Mouse (Mus musculus) urinary bladder, postnatal 10 days (tissue): Measurements from ENCODE around the gene Mrps9.

Experiments used
- DNase-seq: peaks from one replicate; pipeline ENCODE4 v3.0.0; 2022; ENCODE audit warnings: low spot score

The Mrps9 gene

GRCm38 (mm10) chr1:42906696-42907095, 55.7 kb downstream of the Mrps9 start:
- no peak for DNase-seq

DNA sequence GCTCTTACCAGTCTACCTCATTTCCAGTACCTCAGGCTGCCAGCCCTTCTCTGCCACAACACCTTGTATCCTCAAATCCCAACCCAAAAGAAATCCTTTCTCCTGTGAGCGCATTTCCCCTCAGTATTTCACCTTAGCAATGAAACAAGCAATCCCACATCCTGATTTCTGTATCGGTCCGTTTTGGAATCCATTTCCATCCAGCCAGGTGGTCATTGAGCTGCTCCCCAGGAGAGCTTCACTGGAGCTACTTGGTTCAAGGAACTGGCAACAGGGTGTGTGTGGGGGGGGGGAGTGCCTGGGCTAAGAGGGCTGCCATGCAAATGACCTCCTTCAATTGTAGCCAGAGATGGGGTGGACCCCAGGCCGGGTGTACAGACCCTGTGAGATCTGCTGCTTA, 56.1 kb downstream of the Mrps9 start:
- no peak for DNase-seq

DNA sequence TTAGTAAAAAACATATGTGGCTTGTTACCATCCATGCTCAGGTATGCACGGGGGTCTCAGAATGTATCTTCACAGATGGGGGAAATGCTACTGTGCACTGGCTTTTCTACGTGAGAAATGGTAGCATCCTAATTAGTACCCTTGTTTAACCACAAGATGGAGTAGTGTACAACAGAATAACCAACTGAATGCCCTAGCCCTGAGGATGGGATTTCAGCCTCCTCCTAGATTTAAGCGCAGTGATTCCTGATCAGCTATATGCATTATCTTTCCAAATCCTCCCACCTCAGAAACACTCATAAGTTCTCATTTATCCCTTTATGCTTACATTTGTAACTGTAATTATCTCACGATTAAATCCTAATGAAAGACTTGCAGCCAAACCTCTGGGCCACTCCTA, 64.0 kb downstream of the Mrps9 start:
- DNase-seq, result no peak

- DNase-seq, result no peak
Measured at GRCm38 (mm10) chr1:42916719-42917118, 65.7 kb downstream of the Mrps9 start.

DNA sequence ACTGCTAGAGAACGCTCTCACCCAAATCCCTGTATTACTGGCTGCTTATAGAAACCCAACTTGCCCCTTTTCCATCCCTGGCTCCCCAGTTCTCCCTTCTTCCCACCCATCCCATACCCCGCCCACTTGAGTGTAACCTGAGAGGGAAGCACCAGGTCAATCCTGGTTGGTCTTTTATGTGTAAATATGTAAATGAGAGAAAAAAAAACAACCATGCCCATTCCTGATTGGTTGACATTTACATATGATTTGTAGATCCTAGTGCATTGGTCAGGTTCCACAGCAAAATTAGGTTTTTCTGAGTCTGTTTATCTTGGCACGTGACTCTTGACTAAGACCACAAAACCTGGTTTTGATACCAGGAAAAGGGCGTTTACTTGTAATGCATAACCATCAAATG, 66.9 kb downstream of the Mrps9 start:
- DNase-seq, result no peak

DNA sequence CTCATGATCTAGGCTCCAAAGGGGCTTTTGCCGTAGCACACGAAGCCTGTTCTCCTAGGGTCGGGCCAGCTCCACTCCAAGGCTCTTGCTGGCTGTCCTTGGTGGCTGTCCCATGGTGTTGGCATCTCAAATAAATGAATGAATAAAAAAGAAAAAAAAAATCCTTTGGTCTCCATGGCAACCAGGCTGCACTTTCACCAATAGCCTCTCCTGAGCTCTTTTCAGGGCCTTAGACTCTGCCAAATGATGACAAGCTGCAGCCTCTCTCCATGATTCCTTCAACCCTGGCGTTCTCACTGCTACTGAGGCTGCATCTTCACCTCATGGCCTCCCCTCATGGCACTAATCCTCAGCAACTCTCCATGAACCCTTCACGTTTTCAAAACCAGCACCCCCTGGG, 72.9 kb downstream of the Mrps9 start:
- DNase-seq, result no peak

DNA sequence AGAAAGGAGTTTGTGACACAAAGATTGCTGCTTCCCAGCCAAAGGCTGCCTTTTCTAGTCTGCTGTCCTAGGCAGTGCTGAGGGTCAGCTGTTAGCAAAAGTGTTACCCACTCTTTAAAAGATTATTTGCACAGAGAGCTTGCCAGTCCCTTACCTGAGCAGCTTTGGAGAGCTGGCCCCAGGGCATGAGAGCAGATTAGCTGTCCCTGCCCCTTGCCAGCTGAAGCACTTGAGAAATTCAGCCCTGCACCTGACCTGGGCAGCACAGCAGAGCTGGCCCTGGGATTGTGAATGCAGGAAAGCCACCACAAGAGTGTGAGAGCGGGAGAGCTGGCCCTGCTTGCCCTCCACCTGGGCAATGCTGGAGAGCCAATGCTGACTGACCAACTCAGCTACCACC, 82.6 kb downstream of the Mrps9 start:
- no peak for DNase-seq

DNA sequence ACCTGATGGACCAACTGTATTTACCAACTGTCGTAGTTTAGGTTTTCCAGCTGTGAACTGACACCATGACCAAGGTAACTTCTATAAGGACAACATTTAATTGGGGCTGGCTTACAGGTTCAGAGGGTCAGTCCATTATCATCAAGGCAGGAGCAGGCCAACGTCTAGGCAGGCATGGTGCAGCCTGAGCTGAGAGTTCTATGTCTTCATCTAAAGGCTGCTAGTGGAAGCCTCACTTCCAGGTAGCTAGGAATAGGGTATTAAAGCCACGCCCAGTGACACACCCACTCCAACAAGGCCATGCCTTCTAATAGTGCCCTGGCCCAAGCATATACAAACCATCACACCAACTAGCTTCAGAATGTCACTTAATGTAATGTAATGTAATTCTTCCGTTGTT, 97.5 kb downstream of the Mrps9 start:
- DNase-seq, result no peak

GRCm38 (mm10) chr1:42952734-42953481, 101.9 kb downstream of the Mrps9 start, which contains the start of gene Gpr45:
Gene Gpr45 (plus strand): TSS chr1:42952872.
- DNase-seq, result no peak

- DNase-seq, result no peak
Measured at GRCm38 (mm10) chr1:42953482-42953822, 102.4 kb downstream of the Mrps9 start.
